Mouse (Mus musculus) embryonic facial prominence, embryonic 10.5 days (tissue): ENCODE data around the gene Tmc8. TPM values are rescaled to one million over a fixed set of nuclear protein-coding genes. Genes with fewer than 3 reads are reported as not detected.

Source experiments
- DNase-seq: peaks from one replicate; pipeline ENCODE4 v3.0.0-alpha.2; 2017; ENCODE audit warnings: low spot score
- H3K27ac ChIP-seq: fragments of 300-500 bp; sonication (generic); replicated peaks from 2 replicates; pipeline ENCODE4 v1.5.1; 2016; ENCODE audit warnings: mild to moderate bottlenecking
- H3K27me3 ChIP-seq: fragments of 300-500 bp; sonication (generic); replicated peaks from 2 replicates; pipeline ENCODE4 v1.6.1; 2016; ENCODE audit warnings: low read depth, mild to moderate bottlenecking; ENCODE audit not compliant: poor library complexity, severe bottlenecking
- H3K36me3 ChIP-seq: fragments of 300-500 bp; sonication (generic); replicated peaks from 2 replicates; pipeline ENCODE4 v1.6.1; 2016; ENCODE audit warnings: mild to moderate bottlenecking, moderate library complexity
- H3K4me1 ChIP-seq: fragments of 300-500 bp; sonication (generic); 2 replicates; pipeline ENCODE4 v1.6.1; 2016
- H3K4me3 ChIP-seq: fragments of 300-500 bp; sonication (generic); 2 replicates; pipeline ENCODE4 v1.5.1; 2016; ENCODE audit warnings: mild to moderate bottlenecking, moderate library complexity
- H3K9me3 ChIP-seq: fragments of 300-500 bp; sonication (generic); 2 replicates; pipeline ENCODE4 v1.6.1; 2016; ENCODE audit warnings: mild to moderate bottlenecking
- WGBS: fragments of 180-500 bp; shearing (Covaris S2); methylation state at CpG from one replicate; pipeline ENCODE4 v1.1.7; 2016; 5-methylcytosine and 5-hydroxymethylcytosine counted together
- polyA plus RNA-seq: library from polyadenylated mRNA; unstranded; fragments of >200 nt; fragmentation: Nextera tagmentation; extraction: Ambion mirVana; gene quantifications from 2 replicates; pipeline ENCODE4 v1.2.1, GENCODE M21; 2016

Gene Tmc8
- polyA plus RNA-seq, 1 experiment from 2014 or later: 1.4 TPM

DNA sequence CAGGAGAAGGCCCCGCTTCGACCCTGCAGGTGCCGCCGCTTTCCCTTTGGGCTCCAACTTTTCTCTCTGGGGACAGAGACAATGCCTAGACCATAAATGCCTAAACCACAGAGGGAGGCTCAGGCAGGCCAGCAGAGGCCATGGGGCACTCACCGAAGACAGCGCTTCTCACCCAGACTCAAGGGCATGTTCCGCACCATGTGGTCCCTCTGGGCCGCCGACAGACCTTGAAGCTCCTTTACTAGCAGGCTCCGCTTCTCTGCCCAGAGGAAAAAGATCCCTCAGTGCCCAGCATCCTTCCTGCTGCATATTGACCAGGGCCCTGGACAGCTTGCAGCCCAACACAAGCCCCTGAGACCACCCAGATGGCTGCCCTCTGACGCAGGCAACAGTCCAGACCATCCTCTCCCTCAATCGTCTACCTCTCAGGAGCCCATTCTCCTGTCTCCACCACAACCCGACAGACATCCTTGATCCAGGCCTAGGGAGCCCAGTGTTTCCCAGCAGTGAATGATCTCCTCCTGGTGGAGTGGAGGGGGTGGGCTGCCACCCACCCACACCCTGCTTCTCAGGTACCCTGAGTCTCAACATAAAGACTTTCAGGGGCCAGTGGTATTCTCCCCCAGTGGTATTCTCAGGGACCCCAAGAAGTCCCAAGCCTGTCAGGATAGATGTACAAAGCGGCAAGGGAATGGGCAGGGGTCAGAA, 5.6 kb upstream of the Tmc8 start:
- DNase-seq: no peak
- WGBS: 90% methylated on average over 14 of the region's 14 CpGs
- H3K9me3 ChIP-seq: no peaks in the 10 kb centered on the region

DNA sequence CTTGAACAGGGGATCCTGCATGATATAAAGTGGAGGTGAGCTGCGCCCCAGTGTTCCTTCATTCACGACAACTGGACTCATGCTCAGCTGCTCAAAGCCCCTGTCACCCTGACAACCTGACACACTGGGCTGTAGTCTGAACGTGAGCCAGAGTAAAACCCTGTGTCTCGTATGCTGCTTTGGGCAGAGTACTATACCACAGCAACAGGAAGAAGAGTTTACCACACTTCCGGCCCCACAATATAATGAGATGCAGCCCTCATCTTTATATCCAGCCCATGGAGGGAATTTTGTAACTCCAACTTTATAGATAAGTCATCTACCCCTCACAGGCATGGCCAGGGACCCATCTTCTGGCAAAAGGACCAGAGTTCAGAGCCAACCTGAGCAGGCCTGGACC, 4.8 kb upstream of the Tmc8 start:
- peak overlapping the region; percentile 21; the same call in 1 of the 2 replicates for H3K27ac ChIP-seq
- 93% methylated on average over 5 of the region's 5 CpGs for WGBS
- H3K4me3 ChIP-seq: no peak overlapping the region
- H3K4me1 ChIP-seq: peaks cover 53% of the 10 kb centered on the region
- H3K27me3 ChIP-seq: peaks cover 24% of the 10 kb centered on the region
- peaks cover 51% of the 10 kb centered on the region for H3K36me3 ChIP-seq
- no peak for DNase-seq
- no peaks in the 10 kb centered on the region for H3K9me3 ChIP-seq

More for the DNA sequence above, 5.6 kb upstream of the Tmc8 start:
- Histone ChIP-seq H3K27me3 (peaks cover 15% of the 10 kb centered on the region), H3K36me3 (peaks cover 57% of the 10 kb centered on the region), H3K4me3 (no peak overlapping the region), H3K4me1 (peaks cover 44% of the 10 kb centered on the region), H3K27ac (no peak overlapping the region)

DNA sequence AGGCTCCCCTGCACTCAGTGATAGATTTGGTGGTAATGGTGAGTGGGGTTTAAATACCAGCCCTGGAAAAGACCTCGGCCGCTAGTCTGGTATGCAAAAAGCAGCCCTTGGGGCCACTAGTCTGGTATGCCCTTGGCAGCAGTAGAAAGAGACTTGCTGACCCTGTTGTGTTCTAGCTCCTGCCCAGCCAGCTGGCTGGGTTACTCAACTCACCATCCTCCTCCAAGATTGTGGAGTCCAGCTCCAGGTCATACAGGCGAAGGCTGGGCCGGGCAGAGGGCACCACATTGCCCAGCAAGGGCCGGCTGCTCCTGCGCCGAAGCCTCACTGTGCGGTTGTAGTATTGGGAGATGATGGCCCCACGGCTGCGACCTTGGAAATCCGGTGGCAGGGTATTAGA, 3.8 kb upstream of the Tmc8 start:
- Histone ChIP-seq H3K4me3 (no peak overlapping the region), H3K36me3 (peaks cover 44% of the 10 kb centered on the region), H3K4me1 (peaks cover 62% of the 10 kb centered on the region), H3K27me3 (peaks cover 33% of the 10 kb centered on the region), H3K9me3 (no peaks in the 10 kb centered on the region), H3K27ac (0 out of 2 replicates have a peak overlapping the region, but pooled peaks have one; percentile 15)
- 95% methylated on average over 11 of the region's 11 CpGs for WGBS
- DNase-seq: no peak

DNA sequence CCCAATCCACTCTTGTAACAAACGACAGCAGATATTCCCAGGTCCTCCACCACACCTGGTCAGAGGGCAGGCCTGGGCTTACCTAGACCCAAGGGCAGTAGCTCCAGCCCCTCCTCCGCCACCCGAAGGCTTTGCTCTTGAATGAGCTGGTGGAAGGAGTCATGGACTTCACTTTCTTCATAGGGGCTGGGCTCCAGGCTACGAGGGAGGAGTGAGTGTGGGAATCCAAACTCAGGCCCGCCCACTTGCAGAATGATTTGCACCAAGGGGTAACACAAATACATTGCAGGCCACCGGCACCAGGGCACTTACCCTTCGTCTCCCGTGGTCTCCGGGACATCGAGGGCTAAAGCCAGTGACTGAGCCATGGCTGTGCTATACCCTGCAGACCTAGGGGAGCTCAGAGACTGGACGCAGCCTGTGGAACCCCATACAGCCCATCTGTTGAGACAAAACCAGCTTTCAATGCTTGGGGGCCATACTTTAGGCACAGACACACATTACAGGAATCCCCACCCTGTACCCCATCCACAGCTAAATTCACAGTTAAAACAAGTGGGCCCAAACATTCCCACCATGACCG, 2.9 kb upstream of the Tmc8 start:
- DNase-seq: peak; percentile 32
- Histone ChIP-seq H3K27ac (peak overlapping the region; percentile 87), H3K27me3 (peaks cover 43% of the 10 kb centered on the region), H3K4me3 (peak overlapping the region; percentile 61), H3K36me3 (peaks cover 35% of the 10 kb centered on the region), H3K4me1 (peaks cover 64% of the 10 kb centered on the region), H3K9me3 (no peaks in the 10 kb centered on the region)
- WGBS: 57% methylated on average over 12 of the region's 12 CpGs

DNA sequence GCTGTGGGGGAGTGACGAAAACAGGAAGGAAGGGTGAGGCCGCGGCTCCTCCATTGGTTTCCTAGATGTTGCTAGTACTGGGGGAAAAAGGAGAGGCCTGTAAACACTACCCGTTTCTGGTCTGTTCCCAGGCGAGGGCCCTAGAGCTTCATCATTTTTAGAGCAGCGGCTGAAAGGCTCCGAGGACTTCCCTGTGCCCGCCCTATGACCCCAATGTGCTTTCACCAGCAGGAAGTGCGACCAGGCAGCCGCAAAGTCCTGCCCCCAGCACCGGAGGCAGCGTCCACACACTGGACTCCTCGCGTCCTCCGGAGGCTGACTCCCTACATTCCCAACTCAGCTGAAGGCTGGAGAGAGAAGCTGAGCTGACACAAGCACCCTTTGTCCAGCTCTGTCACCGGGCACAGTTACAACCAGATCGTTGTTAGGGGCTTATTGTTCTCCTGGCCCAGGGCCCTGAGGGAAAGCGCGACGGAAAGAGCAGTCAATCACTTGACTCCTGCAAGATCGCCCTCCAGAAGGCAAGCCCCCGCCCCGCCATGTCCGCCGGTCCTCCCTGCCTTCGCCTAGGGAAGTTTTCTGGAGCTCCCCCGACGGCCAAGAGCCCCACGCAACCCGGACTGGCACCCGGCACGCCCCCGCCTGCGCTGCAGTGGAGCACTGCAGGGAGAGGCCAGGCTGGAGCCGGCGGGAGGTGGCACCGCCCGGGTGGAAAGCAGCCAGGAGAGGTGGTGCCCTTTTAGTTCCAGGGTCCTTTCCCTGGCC, 2.3 kb upstream of the Tmc8 start:
- 2% methylated on average over 38 of the region's 38 CpGs for WGBS
- Histone ChIP-seq H3K36me3 (peaks cover 28% of the 10 kb centered on the region), H3K27ac (peak overlapping the region; percentile 87), H3K4me1 (peaks cover 64% of the 10 kb centered on the region), H3K9me3 (no peaks in the 10 kb centered on the region), H3K4me3 (peak overlapping the region; percentile 61), H3K27me3 (peaks cover 49% of the 10 kb centered on the region)
- peak; percentile 77 for DNase-seq

DNA sequence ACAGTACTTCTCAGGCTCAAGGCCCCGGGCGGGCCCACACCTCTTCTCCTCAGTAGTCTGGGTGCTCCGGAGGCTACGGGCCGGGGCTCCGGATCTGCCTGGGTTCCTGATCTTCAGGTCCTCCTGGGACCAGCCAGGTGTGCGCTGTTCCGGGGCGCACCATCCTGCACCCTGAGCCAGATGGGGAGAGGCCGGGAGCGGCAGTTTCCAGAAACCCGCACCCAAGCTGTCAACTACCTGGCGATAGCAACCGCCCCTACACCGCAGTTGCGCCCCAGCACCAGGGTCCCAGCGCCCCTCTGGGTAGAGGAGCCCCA, 1.7 kb upstream of the Tmc8 start:
- H3K27ac ChIP-seq: peak overlapping the region; percentile 87

DNA sequence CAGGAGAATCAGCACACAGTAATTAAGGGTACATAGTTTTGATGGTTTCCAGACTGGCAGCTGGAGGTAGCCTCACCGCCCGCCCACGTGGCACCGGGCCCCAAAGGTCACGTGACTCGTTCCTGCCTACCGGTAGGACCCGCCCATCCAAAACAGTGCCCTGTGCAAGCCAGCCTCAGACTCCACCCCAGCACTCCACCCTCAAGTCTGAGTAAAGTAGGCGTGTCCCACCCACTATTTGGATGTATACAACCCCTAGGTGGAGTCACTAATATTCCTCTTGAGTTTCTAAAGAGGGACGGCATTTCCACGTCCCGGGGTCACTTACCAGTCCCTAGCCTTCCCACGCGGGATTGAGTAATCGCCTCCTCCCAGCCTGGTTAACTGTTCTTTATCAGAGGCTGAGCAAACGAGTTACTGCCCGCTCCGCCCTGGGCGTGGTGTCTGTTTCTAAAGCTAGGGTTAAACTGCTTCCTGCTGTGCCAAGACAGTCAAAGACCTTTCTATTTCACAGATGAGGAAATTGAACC, 1.2 kb upstream of the Tmc8 start:
- Histone ChIP-seq H3K4me1 (peaks cover 64% of the 10 kb centered on the region), H3K36me3 (peaks cover 18% of the 10 kb centered on the region), H3K9me3 (no peaks in the 10 kb centered on the region), H3K27ac (peak overlapping the region; percentile 87), H3K4me3 (peak overlapping the region; percentile 61), H3K27me3 (peaks cover 60% of the 10 kb centered on the region)
- 2% methylated on average over 19 of the region's 19 CpGs for WGBS
- peak; percentile 88 for DNase-seq

More for the DNA sequence above, 1.7 kb upstream of the Tmc8 start:
- WGBS: 2% methylated on average over 17 of the region's 17 CpGs
- Histone ChIP-seq H3K9me3 (no peaks in the 10 kb centered on the region), H3K4me1 (peaks cover 64% of the 10 kb centered on the region), H3K27me3 (peaks cover 55% of the 10 kb centered on the region), H3K36me3 (peaks cover 23% of the 10 kb centered on the region), H3K4me3 (peak overlapping the region; percentile 61)
- no peak for DNase-seq

DNA sequence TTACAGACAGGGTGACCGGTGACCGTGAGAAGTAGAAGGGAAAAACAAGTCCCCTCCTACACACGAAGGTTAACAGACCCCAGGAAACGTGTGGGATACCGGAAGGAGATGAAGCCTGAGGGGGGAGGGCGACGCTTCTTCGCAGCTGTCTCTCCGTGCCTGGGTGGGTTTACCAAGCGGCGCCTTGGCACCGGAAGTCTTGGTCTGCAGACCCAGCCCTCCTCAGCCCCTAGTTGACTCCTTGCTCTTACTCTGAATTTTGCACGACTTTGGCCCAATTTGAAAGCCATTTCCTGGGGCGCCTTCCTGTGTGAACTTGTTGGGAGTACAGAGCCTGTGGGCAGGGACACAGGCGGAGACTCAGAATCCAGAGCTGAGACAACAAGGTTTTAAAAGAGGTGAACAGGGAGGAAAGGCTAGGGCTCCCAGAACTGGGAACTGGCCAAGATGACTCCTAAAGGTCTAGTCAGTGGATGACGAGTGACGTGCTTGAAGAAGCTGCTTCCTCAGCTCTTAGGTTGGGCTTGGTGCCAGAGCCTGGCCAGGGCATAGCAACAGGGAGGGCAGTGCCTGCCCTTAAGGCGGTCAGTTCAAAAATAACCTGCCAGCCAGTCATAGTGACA, 566 bp upstream of the Tmc8 start:
- H3K36me3 ChIP-seq: peaks cover 12% of the 10 kb centered on the region; the same call in 1 of the 2 replicates
- H3K4me1 ChIP-seq: peaks cover 64% of the 10 kb centered on the region
- peak overlapping the region; percentile 61 for H3K4me3 ChIP-seq
- WGBS: 15% methylated on average over 18 of the region's 18 CpGs
- peak overlapping the region; percentile 71 for H3K27ac ChIP-seq
- no peak for DNase-seq
- peaks cover 62% of the 10 kb centered on the region for H3K27me3 ChIP-seq
- H3K9me3 ChIP-seq: no peaks in the 10 kb centered on the region

DNA sequence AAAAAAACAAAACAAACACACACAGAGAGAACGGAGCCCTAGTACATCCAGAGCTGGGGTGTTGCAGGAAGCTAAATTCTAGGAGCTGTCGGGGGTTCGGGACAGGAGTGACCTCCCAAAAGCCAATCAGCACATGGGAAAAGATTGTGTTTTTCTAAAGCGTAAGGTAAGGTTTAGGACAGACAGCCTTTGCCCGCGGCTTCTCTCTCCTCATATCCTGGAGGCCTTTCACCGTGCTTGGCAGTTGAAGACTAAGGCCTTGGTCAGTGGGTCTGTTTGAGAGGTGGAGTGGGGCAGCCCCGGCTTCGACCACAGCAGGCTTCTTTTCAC, 794 bp downstream of the Tmc8 start:
- peaks cover 62% of the 10 kb centered on the region for H3K27me3 ChIP-seq
- no peaks in the 10 kb centered on the region for H3K9me3 ChIP-seq
- H3K4me1 ChIP-seq: peaks cover 60% of the 10 kb centered on the region
- DNase-seq: no peak
- H3K36me3 ChIP-seq: peaks cover under 1% of the 10 kb centered on the region; the same call in 1 of the 2 replicates
- peak overlapping the region; percentile 56 for H3K4me3 ChIP-seq
- peak overlapping the region; percentile 71 for H3K27ac ChIP-seq
- WGBS: 46% methylated on average over 9 of the region's 9 CpGs

DNA sequence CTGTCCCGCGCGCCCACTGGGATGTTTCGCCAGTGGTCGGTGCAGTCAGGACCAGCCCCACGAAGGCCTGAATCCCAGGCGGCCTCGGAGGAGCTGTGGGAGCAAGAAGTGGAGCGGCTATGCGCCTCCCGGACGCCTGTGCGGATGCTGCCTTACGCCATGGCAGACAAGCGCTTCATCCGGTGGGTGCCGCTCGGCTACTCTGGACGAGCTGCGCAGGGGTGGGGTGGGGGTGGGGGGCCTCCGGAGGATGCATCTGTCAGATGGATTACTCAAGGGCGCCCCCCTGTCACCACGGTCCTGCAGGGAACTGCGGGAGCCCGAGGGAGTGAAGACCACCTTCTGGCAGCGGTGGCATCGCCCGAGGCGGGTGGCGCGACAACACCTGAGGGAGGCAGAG, 1.2 kb downstream of the Tmc8 start:
- H3K4me1 ChIP-seq: peaks cover 57% of the 10 kb centered on the region
- peaks cover 62% of the 10 kb centered on the region for H3K27me3 ChIP-seq
- no peaks in the 10 kb centered on the region for H3K36me3 ChIP-seq
- H3K9me3 ChIP-seq: no peaks in the 10 kb centered on the region
- peak overlapping the region; percentile 56 for H3K4me3 ChIP-seq
- H3K27ac ChIP-seq: peak overlapping the region; percentile 71
- peak; percentile 82 for DNase-seq
- 3% methylated on average over 31 of the region's 31 CpGs for WGBS

DNA sequence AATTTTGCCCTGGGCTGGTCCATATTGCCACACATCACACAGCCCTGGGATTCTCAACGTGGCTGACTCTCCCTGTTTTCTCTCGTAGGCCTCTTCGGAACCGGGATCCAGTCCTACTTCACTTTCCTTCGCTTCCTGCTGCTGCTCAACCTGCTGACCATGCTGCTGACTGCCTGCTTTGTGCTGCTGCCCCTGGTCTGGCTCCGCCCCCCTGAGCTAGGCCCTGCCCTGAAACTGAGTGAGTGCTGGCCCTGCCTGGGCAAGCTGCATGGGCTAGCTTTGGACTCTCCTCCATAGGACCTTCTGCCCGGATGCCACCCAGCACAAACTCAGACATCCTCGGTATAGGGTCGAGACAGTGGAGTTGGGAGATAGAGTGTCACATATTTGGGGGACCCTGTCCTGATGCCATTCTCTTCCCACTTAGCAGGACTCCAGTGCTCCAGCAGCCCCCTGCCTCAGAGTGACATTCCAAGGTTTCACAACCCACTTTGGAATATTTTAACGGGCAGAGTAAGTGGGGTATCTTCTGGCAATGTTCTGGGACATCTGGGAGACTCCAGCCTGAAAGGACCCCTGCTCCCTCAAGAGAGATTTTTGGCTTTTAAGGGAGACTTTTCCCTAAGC, 1.9 kb downstream of the Tmc8 start:
- peak; percentile 49 for DNase-seq
- no peaks in the 10 kb centered on the region for H3K36me3 ChIP-seq
- H3K4me3 ChIP-seq: peak overlapping the region; percentile 56
- no peaks in the 10 kb centered on the region for H3K9me3 ChIP-seq
- H3K27ac ChIP-seq: peak overlapping the region; percentile 71
- peaks cover 62% of the 10 kb centered on the region for H3K27me3 ChIP-seq
- 28% methylated on average over 10 of the region's 10 CpGs for WGBS
- peaks cover 50% of the 10 kb centered on the region for H3K4me1 ChIP-seq

DNA sequence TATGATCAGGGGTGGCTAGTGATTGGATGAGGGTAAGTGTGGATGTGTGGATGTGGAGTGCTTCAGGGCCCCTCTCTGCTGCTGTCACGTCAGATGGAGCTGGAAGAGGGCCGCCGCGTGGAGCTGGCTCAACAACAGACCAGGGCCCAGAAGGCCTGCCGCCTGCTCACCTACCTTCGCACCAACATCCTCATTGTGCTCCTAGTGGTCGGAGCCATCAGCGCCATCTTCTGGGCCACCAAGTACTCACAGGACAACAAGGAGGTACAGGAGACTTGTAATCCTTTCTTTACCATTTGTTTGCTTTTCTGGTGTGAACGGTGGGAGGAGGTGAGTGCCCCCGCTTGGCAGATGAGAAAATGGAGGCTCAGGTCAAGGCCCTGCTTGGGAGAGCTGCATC, 4.4 kb downstream of the Tmc8 start:
- Histone ChIP-seq H3K27ac (0 out of 2 replicates have a peak overlapping the region, but pooled peaks have one; percentile 25), H3K36me3 (no peaks in the 10 kb centered on the region), H3K9me3 (no peaks in the 10 kb centered on the region), H3K4me3 (no peak overlapping the region), H3K4me1 (peaks cover 38% of the 10 kb centered on the region), H3K27me3 (peaks cover 64% of the 10 kb centered on the region)
- 7% methylated on average over 10 of the region's 10 CpGs for WGBS
- peak; percentile 73 for DNase-seq
